Comparison of ENCODE assay signal across 10 mouse cellular contexts in the genomic region with DNA sequence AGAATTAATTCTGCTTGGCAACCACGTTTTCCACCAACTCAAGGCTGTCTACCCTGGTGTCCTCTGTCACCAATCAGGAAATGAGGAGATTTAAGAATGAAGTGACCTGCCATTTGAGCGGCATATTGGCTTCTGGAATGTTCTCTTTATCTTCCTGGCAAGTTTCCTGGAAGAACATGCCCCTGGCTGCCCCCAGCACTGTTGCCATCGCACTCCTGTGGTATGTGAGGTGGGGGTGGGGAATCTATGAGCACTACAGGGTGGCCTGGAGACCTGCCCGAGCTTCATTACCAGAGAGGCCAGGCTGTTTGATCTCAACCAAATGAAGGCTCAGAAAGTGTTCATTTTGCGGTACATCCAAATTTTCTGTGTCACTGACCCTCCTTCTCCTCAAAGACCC.
DNase-seq lines count a peak whose midpoint lies in the region; ATAC-seq and TF ChIP-seq lines count a peak whose summit lies in the region.
"Had no signal": no experiment of that assay in that cellular context is flagged by ENCODE, and none has a peak within 500 bp of the region (broad histone marks: within the 10 kb centered on the region; RNA-seq: fewer than 3 reads in every experiment).

No protein-coding gene starts in this region.

- 0 out of 2 replicates have a peak, but pooled peaks cover 2% of the 10 kb centered on the region for H3K4me1 ChIP-seq in lung, postnatal 0 days (ENCODE audit: insufficient read depth, low read depth, low read length)
- H3K4me1 ChIP-seq in lung, adult 2 months (ENCODE audit: control insufficient read depth, insufficient read depth, low read length): no peaks in the 10 kb centered on the region
- no peaks in the 10 kb centered on the region for H3K4me1 ChIP-seq in forebrain, postnatal 0 days (ENCODE audit: insufficient read depth)
- peaks cover 4% of the 10 kb centered on the region; the same call in 1 of the 2 replicates for H3K4me1 ChIP-seq in hindbrain, embryonic 16.5 days (ENCODE audit: control insufficient read depth, insufficient read depth, low read depth, low read length)
- H3K4me1 ChIP-seq: neural tube, embryonic 12.5 days had no signal

- no peak overlapping the region for H3K27ac ChIP-seq in lung, postnatal 0 days (ENCODE audit: low read length)
- no peak overlapping the region for H3K27ac ChIP-seq in forebrain, postnatal 0 days (ENCODE audit: low read depth, low read length)
- no peak overlapping the region for H3K27ac ChIP-seq in hindbrain, embryonic 16.5 days (ENCODE audit: low read depth, low read length)
- no peak overlapping the region for H3K27ac ChIP-seq in layer of hippocampus, adult 2 months
- H3K27ac ChIP-seq: limb, embryonic 15.5 days; neural tube, embryonic 12.5 days had no signal

- TF ChIP-seq CTCF in lung, postnatal 0 days (IDR thresholded peaks at IDR 0.05): no peak
- TF ChIP-seq CTCF in lung, adult 2 months (IDR thresholded peaks at IDR 0.05; ENCODE audit: insufficient read depth, low read length): no peak
- no peak for TF ChIP-seq CTCF in forebrain, postnatal 0 days (IDR thresholded peaks at IDR 0.05; ENCODE audit: low read depth)
- no peak for TF ChIP-seq CTCF in layer of hippocampus, adult 2 months (conservative IDR thresholded peaks at IDR 0.05)

- no peak; the same call in 1 of the 2 replicates for TF ChIP-seq EP300 in lung, postnatal 0 days (IDR thresholded peaks at IDR 0.05)

- ATAC-seq in lung, postnatal 0 days: peak; percentile 86
- peak; percentile 69 for ATAC-seq in forebrain, postnatal 0 days
- peak; percentile 68; the same call in 1 of the 2 replicates for ATAC-seq in hindbrain, embryonic 16.5 days

- WGBS in lung, postnatal 0 days: 11% methylated on average over 5 of the region's 5 CpGs
- WGBS in lung, adult 2 months: 15% methylated on average over 5 of the region's 5 CpGs
- 28% methylated on average over 5 of the region's 5 CpGs for whole genome bisulfite sequencing in forebrain, postnatal 0 days
- WGBS in hindbrain, embryonic 16.5 days: 36% methylated on average over 5 of the region's 5 CpGs

- H3K9ac ChIP-seq in lung, postnatal 0 days (replicated peaks; ENCODE audit: low read depth): no peak overlapping the region
- H3K9ac ChIP-seq in forebrain, postnatal 0 days: no peak overlapping the region
- H3K9ac ChIP-seq in hindbrain, embryonic 16.5 days (ENCODE audit: low read depth, low read length): no peak overlapping the region
- H3K9ac ChIP-seq: limb, embryonic 15.5 days; neural tube, embryonic 12.5 days had no signal

- no peak for TF ChIP-seq POLR2A in lung, adult 2 months (IDR thresholded peaks at IDR 0.05; ENCODE audit: borderline replicate concordance, extremely low read depth, low read depth, low read length)

- H3K36me3 ChIP-seq in lung, postnatal 0 days (ENCODE audit: insufficient read depth, low read length): no peaks in the 10 kb centered on the region
- H3K36me3 ChIP-seq in forebrain, postnatal 0 days (ENCODE audit: insufficient read depth): no peaks in the 10 kb centered on the region
- H3K36me3 ChIP-seq in hindbrain, embryonic 16.5 days (ENCODE audit: control insufficient read depth, insufficient read depth, low read length): no peaks in the 10 kb centered on the region
- H3K36me3 ChIP-seq: limb, embryonic 15.5 days; neural tube, embryonic 12.5 days had no signal

- peak; percentile 78 for DNase-seq in lung, postnatal 0 days (ENCODE audit: low spot score)
- DNase-seq in lung, adult 2 months: no peak
- DNase-seq in forebrain, postnatal 0 days: peak; percentile 41
- no peak for DNase-seq in layer of hippocampus, adult 2 months (ENCODE audit: low spot score in 2 of 2)
- no peak for DNase-seq in ovary, postnatal 36 days (ENCODE audit: low spot score)
- DNase-seq in cerebellum, postnatal 4 days (ENCODE audit: low spot score in 2 of 2): no peak
- DNase-seq: gastrocnemius, postnatal 36 days had no signal

- no peaks in the 10 kb centered on the region for H3K27me3 ChIP-seq in lung, postnatal 0 days (replicated peaks; ENCODE audit: insufficient read depth, low read length)
- no peaks in the 10 kb centered on the region for H3K27me3 ChIP-seq in forebrain, postnatal 0 days (ENCODE audit: insufficient read depth, low read length)
- H3K27me3 ChIP-seq in hindbrain, embryonic 16.5 days (replicated peaks; ENCODE audit: control insufficient read depth, insufficient read depth, low read length): no peaks in the 10 kb centered on the region
- H3K27me3 ChIP-seq: limb, embryonic 15.5 days; neural tube, embryonic 12.5 days had no signal

- no peak overlapping the region for H3K4me3 ChIP-seq in lung, postnatal 0 days (ENCODE audit: low read depth, low read length)
- H3K4me3 ChIP-seq in lung, adult 2 months (replicated peaks; ENCODE audit: extremely low read depth, low read depth, low read length): no peak overlapping the region
- no peak overlapping the region for H3K4me3 ChIP-seq in forebrain, postnatal 0 days (ENCODE audit: low read depth, low read length)
- H3K4me3 ChIP-seq in hindbrain, embryonic 16.5 days (ENCODE audit: low read length): no peak overlapping the region
- no peak overlapping the region for H3K4me3 ChIP-seq in layer of hippocampus, adult 2 months
- H3K4me3 ChIP-seq: limb, embryonic 15.5 days; neural tube, embryonic 12.5 days had no signal

- H3K4me2 ChIP-seq in lung, postnatal 0 days (replicated peaks; ENCODE audit: low read depth, low read length): no peak overlapping the region
- H3K4me2 ChIP-seq in forebrain, postnatal 0 days (ENCODE audit: low read depth): no peak overlapping the region
- H3K4me2 ChIP-seq in hindbrain, embryonic 16.5 days (ENCODE audit: low read length): no peak overlapping the region
- H3K4me2 ChIP-seq: limb, embryonic 15.5 days; neural tube, embryonic 12.5 days had no signal

- no peaks in the 10 kb centered on the region for H3K9me3 ChIP-seq in lung, postnatal 0 days (ENCODE audit: low read length)
- H3K9me3 ChIP-seq in forebrain, postnatal 0 days (ENCODE audit: low read length): no peaks in the 10 kb centered on the region
- H3K9me3 ChIP-seq in hindbrain, embryonic 16.5 days (ENCODE audit: control insufficient read depth, low read length): no peaks in the 10 kb centered on the region
- H3K9me3 ChIP-seq: limb, embryonic 15.5 days; neural tube, embryonic 12.5 days had no signal

Comparison
In these comparisons a context has a peak if more than half of its experiments do, and no peak if none do; other contexts are left out.
1. DNase-seq: peak in lung, postnatal 0 days (single experiment) and forebrain, postnatal 0 days (single experiment); none in lung, adult 2 months (single experiment), layer of hippocampus, adult 2 months (0 of 2), ovary, postnatal 36 days (single experiment) and cerebellum, postnatal 4 days (0 of 2).
2. Peak in every context shown above with its lines, with median percentiles within 50 percentile points of each other: ATAC-seq.